Mouse (Mus musculus): ENCODE results near the gene Mrpl12. TPM values are rescaled to one million over a fixed set of nuclear protein-coding genes. Genes with fewer than 3 reads are reported as not detected.

The Mrpl12 gene
- total RNA-seq (2014; rRNA removed; ENCODE audit: low replicate concordance) (119 and 161 TPM in 2 replicates), polyA plus RNA-seq (2015; fragmentation: Nextera tagmentation; extraction: Ambion mirVana) (308 and 315 TPM in 2 replicates)

- under 1% methylated on average over 60 of the region's 60 CpGs for WGBS
- H3K36me3 ChIP-seq (replicated peaks; ENCODE audit: control insufficient read depth, insufficient read depth, low read length) = peaks cover 70% of the 10 kb centered on the region
- peak within 1 kb of the TSS; percentile 91 for H3K9ac ChIP-seq (replicated peaks; ENCODE audit: low read depth, low read length)
- no peaks in the 10 kb centered on the region for H3K27me3 ChIP-seq (ENCODE audit: control insufficient read depth, insufficient read depth, low read length)
- peak within 1 kb of the TSS; percentile 81 for H3K27ac ChIP-seq (ENCODE audit: low read depth)
- H3K4me3 ChIP-seq (ENCODE audit: low read depth, low read length) = peak within 1 kb of the TSS; percentile 97
- ATAC-seq (ENCODE audit: insufficient read depth, low read depth) = peak; percentile 95
- peak; percentile 96 for DNase-seq (ENCODE audit: low spot score)
- H3K4me1 ChIP-seq (ENCODE audit: control insufficient read depth, insufficient read depth) = peaks cover 12% of the 10 kb centered on the region
- TF ChIP-seq EP300 (IDR thresholded peaks at IDR 0.05; ENCODE audit: low read depth) (peak; percentile 88), CTCF (IDR thresholded peaks at IDR 0.05; ENCODE audit: low read depth) (0 out of 2 replicates have a peak, but pooled peaks have one; percentile 0)
- peak within 1 kb of the TSS; percentile 84 for H3K4me2 ChIP-seq (ENCODE audit: low read depth, low read length)
- no peaks in the 10 kb centered on the region for H3K9me3 ChIP-seq (replicated peaks; ENCODE audit: control insufficient read depth, low read length)
These were observed at the start of gene Mrpl12 for GRCm38 (mm10) chr11:120484265-120484981. TSS of gene Mrpl12 (plus strand) at chr11:120484613.

- ATAC-seq (ENCODE audit: insufficient read depth, low read depth) (peak; percentile 84), DNase-seq (ENCODE audit: low spot score) (peak; percentile 72)
- peak within 1 kb of the TSS; percentile 60 for H3K27ac ChIP-seq (ENCODE audit: low read depth)
- H3K4me3 ChIP-seq (ENCODE audit: low read depth, low read length) = peak within 1 kb of the TSS; percentile 76
- no peaks in the 10 kb centered on the region for H3K27me3 ChIP-seq (ENCODE audit: control insufficient read depth, insufficient read depth, low read length)
- WGBS = under 1% methylated on average over 49 of the region's 77 CpGs
- H3K9ac ChIP-seq (replicated peaks; ENCODE audit: low read depth, low read length) = peak within 1 kb of the TSS; percentile 90
- no peaks in the 10 kb centered on the region for H3K9me3 ChIP-seq (replicated peaks; ENCODE audit: control insufficient read depth, low read length)
- TF ChIP-seq CTCF (IDR thresholded peaks at IDR 0.05; ENCODE audit: low read depth) (peak; percentile 5; the same call in 1 of the 2 replicates), EP300 (IDR thresholded peaks at IDR 0.05; ENCODE audit: low read depth) (no peak)
- H3K36me3 ChIP-seq (replicated peaks; ENCODE audit: control insufficient read depth, insufficient read depth, low read length) = peaks cover 27% of the 10 kb centered on the region
- H3K4me2 ChIP-seq (ENCODE audit: low read depth, low read length) = peak within 1 kb of the TSS; percentile 93
- H3K4me1 ChIP-seq (ENCODE audit: control insufficient read depth, insufficient read depth) = peaks cover 12% of the 10 kb centered on the region
These were observed 47.1 kb upstream of the Mrpl12 start, which contains the start of gene Nploc4 for GRCm38 (mm10) chr11:120437152-120437856. TSS of gene Nploc4 (minus strand) at chr11:120437708.

GRCm38 (mm10) chr11:120437857-120438385, 46.5 kb upstream of the Mrpl12 start:
- Histone ChIP-seq H3K9ac (replicated peaks; ENCODE audit: low read depth, low read length) (peak overlapping the region; percentile 90), H3K4me2 (ENCODE audit: low read depth, low read length) (peak overlapping the region; percentile 93), H3K36me3 (replicated peaks; ENCODE audit: control insufficient read depth, insufficient read depth, low read length) (peaks cover 21% of the 10 kb centered on the region), H3K4me1 (ENCODE audit: control insufficient read depth, insufficient read depth) (peaks cover 12% of the 10 kb centered on the region), H3K27ac (ENCODE audit: low read depth) (peak overlapping the region; percentile 60), H3K27me3 (ENCODE audit: control insufficient read depth, insufficient read depth, low read length) (no peaks in the 10 kb centered on the region), H3K4me3 (ENCODE audit: low read depth, low read length) (peak overlapping the region; percentile 76), H3K9me3 (replicated peaks; ENCODE audit: control insufficient read depth, low read length) (no peaks in the 10 kb centered on the region)
- no peak for TF ChIP-seq EP300 (IDR thresholded peaks at IDR 0.05; ENCODE audit: low read depth)
- TF ChIP-seq CTCF (IDR thresholded peaks at IDR 0.05; ENCODE audit: low read depth) = no peak
- ATAC-seq (ENCODE audit: insufficient read depth, low read depth) (no peak), DNase-seq (ENCODE audit: low spot score) (no peak)
- WGBS = 24% methylated on average over 12 of the region's 12 CpGs

GRCm38 (mm10) chr11:120442344-120442743, 42.1 kb upstream of the Mrpl12 start, which contains the start of gene Tspan10:
TSS of gene Tspan10 (plus strand) at chr11:120442644.
- Histone ChIP-seq H3K9me3 (replicated peaks; ENCODE audit: control insufficient read depth, low read length) (no peaks in the 10 kb centered on the region), H3K4me1 (ENCODE audit: control insufficient read depth, insufficient read depth) (no peaks in the 10 kb centered on the region), H3K4me3 (ENCODE audit: low read depth, low read length) (no peak within 1 kb of the TSS), H3K36me3 (replicated peaks; ENCODE audit: control insufficient read depth, insufficient read depth, low read length) (no peaks in the 10 kb centered on the region), H3K27ac (ENCODE audit: low read depth) (no peak within 1 kb of the TSS), H3K27me3 (ENCODE audit: control insufficient read depth, insufficient read depth, low read length) (no peaks in the 10 kb centered on the region), H3K4me2 (ENCODE audit: low read depth, low read length) (no peak within 1 kb of the TSS), H3K9ac (replicated peaks; ENCODE audit: low read depth, low read length) (no peak within 1 kb of the TSS)
- 77% methylated on average over 3 of the region's 3 CpGs for WGBS
- DNase-seq (ENCODE audit: low spot score) (no peak), ATAC-seq (ENCODE audit: insufficient read depth, low read depth) (no peak)
- no peak for TF ChIP-seq EP300 (IDR thresholded peaks at IDR 0.05; ENCODE audit: low read depth)
- TF ChIP-seq CTCF (IDR thresholded peaks at IDR 0.05; ENCODE audit: low read depth) = no peak

- ATAC-seq (ENCODE audit: insufficient read depth, low read depth) = no peak
- H3K4me1 ChIP-seq (ENCODE audit: control insufficient read depth, insufficient read depth) = no peaks in the 10 kb centered on the region
- TF ChIP-seq EP300 (IDR thresholded peaks at IDR 0.05; ENCODE audit: low read depth) (no peak), CTCF (IDR thresholded peaks at IDR 0.05; ENCODE audit: low read depth) (no peak)
These were observed 41.6 kb upstream of the Mrpl12 start for GRCm38 (mm10) chr11:120442765-120443280.

More at GRCm38 (mm10) chr11:120442765-120443280, 41.6 kb upstream of the Mrpl12 start:
- Histone ChIP-seq H3K4me2 (ENCODE audit: low read depth, low read length) (no peak overlapping the region), H3K27me3 (ENCODE audit: control insufficient read depth, insufficient read depth, low read length) (no peaks in the 10 kb centered on the region), H3K27ac (ENCODE audit: low read depth) (no peak overlapping the region), H3K36me3 (replicated peaks; ENCODE audit: control insufficient read depth, insufficient read depth, low read length) (no peaks in the 10 kb centered on the region), H3K9ac (replicated peaks; ENCODE audit: low read depth, low read length) (no peak overlapping the region), H3K4me3 (ENCODE audit: low read depth, low read length) (no peak overlapping the region), H3K9me3 (replicated peaks; ENCODE audit: control insufficient read depth, low read length) (no peaks in the 10 kb centered on the region)
- WGBS = 81% methylated on average over 3 of the region's 3 CpGs
- DNase-seq (ENCODE audit: low spot score) = no peak

All from heart, postnatal 0 days (tissue).